Mouse (Mus musculus) right cerebral cortex, adult 2 months (tissue): ENCODE measurements around the gene Rab40b.
A peak's percentile ranks its signal among the peaks of the same experiment; 100 is the strongest.
"Not testable (repeated sequence)": the region's sequence is repeated elsewhere in the genome, so short reads cannot be mapped to it uniquely, and the experiment has no call there.

Experiments
- DNase-seq, 2 experiments: peaks; one replicate each; pipeline ENCODE4 v3.0.0; 2021 to 2022; ENCODE audit warnings: low spot score in 2 of 2

Rab40b gene

GRCm38 (mm10) chr11:121368731-121369130 is 19.3 kb downstream of the Rab40b start:
- no peak for DNase-seq

- no peak for DNase-seq
Measured at GRCm38 (mm10) chr11:121367170-121367707, 20.8 kb downstream of the Rab40b start.

DNA sequence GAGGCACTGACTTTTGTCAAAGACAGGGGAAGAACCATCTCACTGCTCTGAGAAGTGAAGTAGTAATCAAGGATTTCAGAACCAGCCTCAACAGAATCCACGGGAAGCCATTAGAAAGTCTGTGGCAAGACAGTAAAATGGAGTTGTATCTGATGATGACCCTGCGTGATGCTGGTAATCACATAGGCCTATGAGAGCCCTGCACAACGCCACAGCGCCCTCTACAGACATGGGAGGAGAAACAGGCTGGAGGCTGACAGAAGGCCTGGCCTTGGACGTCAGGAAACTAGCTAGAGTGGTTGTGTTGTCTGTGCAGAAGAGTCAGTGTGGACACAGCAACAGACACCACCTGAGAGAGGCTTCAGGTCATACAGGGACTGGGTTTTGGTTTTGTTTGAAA is 25.8 kb downstream of the Rab40b start:
- DNase-seq, result no peak

DNA sequence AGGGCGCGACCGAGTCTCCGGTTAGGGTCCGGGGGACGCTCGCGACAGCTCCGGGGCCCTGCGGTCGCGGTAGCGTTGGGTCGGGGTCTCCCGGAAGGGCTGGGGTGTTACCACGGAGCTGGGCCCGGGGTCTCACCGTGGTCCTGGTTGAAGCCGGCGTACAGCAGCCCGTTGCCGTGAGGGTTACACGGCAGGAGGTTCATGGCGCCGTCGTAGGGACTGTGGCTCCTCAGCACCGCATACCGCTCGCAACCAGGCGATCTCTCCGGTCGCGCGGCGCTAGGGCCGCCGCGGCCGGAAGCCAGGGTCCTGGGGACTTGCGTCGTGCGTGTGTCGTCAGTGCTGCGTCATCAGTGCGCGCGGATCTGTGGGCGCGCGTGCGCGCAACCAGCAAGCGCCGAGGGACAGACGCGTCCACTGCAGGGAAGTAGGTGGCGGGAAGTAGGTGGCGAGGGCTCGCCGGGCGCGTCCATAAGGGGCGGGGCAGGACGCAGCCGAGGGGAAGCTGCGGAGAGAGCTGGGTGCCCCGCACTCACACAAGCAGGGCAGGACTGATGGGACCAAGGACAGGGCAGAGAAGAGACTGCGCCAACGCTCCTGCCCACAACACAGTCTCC is 33.9 kb downstream of the Rab40b start, which contains the start of gene Wdr45b:
Gene Wdr45b, minus strand, starts transcription at position 355 of the 617 bp plus-strand sequence.
- DNase-seq, result peak; percentile 99

- peak in 1 of 2 experiments; percentile 39 for DNase-seq
Measured at GRCm38 (mm10) chr11:121353326-121354090, 34.5 kb downstream of the Rab40b start.

GRCm38 (mm10) chr11:121348727-121349126 is 39.3 kb downstream of the Rab40b start:
- DNase-seq, result not testable (repeated sequence)

DNA sequence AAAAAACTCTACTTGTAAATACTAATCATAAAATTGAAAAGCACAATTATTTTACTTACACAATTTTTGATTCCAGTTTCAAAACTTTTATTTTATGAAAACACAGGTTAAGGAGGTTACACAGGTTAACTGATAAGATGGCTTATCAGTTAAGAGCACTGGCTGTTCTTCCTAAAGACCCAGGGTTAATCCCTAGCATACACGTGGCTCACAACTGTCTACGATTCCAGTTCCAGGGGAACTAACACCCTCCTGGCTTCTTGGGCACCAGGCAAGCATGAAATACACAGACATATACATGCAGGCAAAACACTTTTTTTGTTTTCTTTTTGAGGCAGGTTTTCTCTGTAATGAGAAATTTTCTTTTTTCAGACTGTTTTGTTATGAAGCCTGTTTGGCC is 39.9 kb downstream of the Rab40b start:
- DNase-seq, result no peak

DNA sequence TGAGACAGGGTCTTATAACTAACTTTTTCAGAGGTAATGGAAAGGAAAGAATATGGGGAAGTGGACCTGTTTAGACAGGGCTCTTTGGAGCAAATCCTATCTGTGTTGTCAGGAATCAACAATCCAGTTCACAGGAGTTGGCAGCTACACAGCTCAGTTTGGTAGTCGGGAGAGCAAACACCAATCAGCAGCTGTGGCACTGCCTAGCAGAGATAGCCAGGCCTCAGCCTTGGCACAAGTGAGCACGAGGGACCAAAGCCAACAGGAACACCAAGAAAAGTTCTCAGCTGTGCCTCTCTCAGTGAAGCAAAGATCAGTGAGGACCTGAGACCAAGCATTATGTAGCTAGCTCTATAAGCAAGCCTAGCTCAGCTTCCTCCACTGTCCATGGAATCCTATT is 41.0 kb downstream of the Rab40b start:
- DNase-seq, result no peak

DNA sequence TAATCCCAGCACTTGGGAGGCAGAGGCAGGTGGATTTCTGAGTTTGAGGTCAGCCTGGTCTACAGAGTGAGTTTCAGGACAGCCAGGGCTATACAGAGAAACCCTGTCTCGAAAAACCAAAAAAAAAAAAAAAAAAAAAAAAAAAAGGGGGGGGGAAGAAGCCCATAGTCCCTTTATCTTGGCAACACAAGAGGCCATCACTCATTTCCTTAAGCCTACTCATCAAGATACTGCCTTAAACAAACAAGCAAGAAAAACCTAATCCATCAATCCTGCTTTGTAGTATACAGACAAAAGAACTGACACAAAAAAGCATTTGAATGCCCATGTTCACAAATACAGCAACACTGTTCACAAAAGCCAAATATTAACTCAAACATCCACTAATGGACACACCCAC is 45.6 kb downstream of the Rab40b start:
- not testable (repeated sequence) for DNase-seq

DNA sequence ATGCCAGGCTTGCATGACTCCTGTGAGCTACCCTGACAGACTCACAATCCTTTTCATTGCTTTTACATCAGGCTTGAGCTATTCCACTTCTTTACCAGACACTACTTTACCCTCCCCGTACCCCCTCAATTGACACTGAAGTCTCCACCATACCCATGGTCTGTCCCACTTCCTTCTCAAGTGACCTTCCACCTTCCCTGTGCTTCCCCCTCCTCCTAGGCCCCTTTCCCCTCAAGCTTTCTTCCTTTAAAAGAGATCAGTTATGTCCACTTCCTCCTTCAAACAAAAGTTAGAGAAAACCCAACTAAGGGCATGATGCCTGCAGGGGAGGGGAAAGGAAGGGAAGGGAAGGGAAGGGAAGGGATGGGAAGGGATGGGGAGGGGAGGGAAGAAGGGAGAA is 47.8 kb downstream of the Rab40b start:
- DNase-seq, result no peak

DNA sequence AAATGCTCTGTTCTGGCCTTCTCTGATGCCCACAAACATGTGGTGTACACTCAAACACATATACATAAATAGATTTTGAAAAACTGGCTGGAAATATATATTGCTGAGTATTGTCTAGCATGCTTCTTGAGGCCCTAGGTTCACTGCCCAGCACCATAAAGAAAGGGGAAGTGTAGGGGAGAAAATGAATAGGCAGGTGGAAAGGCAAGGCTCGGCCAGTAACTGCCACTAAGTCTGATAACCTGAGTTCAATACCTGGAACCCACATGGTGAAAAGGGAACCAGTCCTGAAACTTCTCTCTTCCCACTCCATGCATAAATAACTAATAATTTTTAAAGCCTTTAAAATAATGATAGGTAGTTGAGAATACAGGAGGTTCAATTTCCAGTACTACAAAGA is 48.4 kb downstream of the Rab40b start:
- no peak for DNase-seq

DNA sequence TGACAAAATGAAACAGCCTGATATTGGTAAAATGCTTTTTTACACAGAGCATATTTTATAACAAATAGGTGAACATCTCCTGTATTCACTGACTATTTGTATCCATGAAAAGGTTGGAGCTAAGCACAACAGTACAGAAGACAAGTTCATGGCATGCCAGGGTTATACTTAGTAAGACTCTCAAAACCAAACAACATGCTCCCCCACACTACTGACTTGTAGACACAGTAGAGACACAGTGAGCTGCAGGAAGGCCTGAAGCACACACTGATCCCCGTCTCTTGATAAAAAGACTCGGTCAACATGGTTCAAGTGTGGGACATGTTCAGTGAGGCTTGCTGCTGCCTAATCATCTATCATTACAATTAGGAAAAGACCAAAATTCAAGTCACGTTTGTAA is 56.4 kb downstream of the Rab40b start:
- DNase-seq, result no peak

DNA sequence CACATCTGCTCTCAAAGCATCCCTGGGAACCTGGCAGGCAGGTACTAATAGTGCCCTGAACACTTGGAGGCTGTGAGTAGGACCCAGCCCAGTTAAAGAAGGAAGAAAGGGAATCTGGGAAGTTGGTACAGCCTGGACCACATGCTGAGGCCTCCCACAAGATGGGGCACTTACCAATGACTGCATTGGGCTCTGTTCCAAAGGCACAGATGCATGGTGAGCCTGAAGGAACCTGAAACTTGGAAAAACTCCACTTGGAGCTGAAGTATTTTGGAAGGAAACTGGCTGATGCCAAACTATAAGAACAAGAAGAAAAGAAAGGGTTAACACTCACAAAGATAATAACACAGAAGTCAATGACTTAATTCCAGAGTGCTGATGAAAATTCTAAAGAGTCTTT is 59.4 kb downstream of the Rab40b start:
- no peak for DNase-seq

GRCm38 (mm10) chr11:121328206-121328605 is 59.8 kb downstream of the Rab40b start:
- no peak for DNase-seq

DNA sequence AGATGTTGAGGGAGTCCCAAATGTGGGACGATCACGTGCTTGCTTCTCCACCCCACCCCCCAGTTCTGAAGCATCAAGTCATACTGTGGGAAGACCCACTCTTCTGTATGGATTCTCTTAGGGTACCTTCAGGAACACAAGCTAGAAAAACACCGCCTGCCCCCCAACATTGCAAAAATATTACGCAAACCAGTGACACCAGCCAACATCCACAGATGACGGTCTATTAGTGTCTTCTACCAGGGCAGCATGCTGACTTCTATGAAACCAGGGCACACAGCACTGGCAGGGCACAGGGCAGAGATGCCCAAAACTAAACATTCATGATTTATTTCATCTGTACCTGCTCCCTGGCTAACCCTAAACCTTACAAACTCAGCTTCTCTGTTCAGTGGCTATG is 61.4 kb downstream of the Rab40b start:
- no peak for DNase-seq

- no peak for DNase-seq
Measured at GRCm38 (mm10) chr11:121326034-121326433, 62.0 kb downstream of the Rab40b start.

DNA sequence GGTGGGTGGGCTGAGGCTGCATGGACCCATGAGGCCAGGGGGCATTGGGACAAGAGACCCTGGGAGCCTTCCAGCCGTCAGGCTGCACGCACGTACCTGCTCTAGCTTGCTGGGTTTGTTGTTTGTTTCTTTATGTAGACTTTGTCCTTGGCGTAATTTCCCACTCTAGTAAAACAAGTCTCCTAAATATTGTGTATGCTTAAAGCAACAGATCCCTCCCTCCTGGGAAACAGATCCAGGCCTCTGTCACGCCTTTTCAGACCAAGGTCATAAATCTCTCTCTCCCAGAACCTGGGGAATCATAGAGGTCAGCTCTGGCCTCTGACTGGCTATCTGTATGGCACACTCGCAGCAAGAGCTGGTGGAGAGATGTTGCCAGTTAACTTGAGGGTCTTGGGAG is 80.3 kb downstream of the Rab40b start:
- not testable (repeated sequence) for DNase-seq

DNA sequence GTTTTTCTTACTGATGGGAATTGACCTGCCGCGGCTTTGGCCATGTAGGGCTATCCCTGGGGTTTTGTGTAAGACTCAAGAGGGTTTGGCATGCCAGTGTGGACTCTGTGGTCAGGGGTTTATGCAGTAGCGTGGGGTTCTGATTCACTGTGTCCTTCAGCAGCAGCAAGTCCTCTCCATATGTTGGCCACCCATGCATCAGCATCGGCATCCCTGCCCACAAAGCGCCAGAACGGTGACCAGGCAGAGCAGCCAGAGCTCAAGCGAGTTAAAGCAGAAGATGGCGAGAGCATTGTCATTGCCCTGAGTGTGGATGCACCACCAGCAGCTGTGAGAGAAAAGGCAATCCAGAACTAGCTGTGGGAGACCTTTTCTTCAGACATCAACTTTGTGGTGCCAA is 81.4 kb downstream of the Rab40b start:
- peak; percentile 61 to 71 for DNase-seq
